Mouse (Mus musculus) heart, postnatal 0 days (tissue): ENCODE results near the gene Atp6v1g2.

ENCODE experiments used
- CTCF ChIP-seq: IDR thresholded peaks from 2 replicates; pipeline ENCODE4 v1.5.1; 2016; ENCODE audit warnings: antibody characterized with exemption, control low read depth, low read depth
- EP300 ChIP-seq: IDR thresholded peaks from 2 replicates; pipeline ENCODE4 v1.6.1; 2016; ENCODE audit warnings: antibody characterized with exemption, low read depth

DNA sequence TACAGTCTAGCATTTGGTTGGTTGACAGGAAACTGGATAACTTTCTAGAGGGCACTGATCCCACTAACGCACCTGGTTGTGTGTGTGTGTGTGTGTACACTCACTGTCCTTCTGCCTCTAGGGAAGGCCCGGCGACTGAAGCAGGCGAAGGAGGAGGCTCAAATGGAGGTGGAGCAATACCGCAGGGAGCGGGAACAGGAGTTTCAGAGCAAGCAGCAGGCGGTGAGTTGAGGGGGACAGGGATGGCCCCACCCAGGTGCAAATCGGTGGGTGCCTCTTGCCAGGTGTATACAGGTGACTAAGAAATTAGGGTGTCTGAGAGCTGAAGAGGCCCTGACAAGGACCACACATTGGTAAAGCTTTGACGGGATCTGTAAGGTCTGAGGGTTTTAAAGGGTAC, 3.5 kb downstream of the Atp6v1g2 start:
- TF ChIP-seq EP300 (no peak), CTCF (no peak)
